Mouse (Mus musculus) kidney, postnatal 4 days (tissue): Measurements from ENCODE around the gene Clrn3.
"Not testable (repeated sequence)": the region's sequence is repeated elsewhere in the genome, so short reads cannot be mapped to it uniquely, and the experiment has no call there.

Experiments used
- DNase-seq, 2 experiments: peaks; one replicate each; pipeline ENCODE4 v3.0.0; 2021; ENCODE audit warnings: mixed read lengths in 2 of 2

Clrn3 gene

GRCm38 (mm10) chr7:135528515-135528914, at the start of gene Clrn3:
Clrn3 (minus strand) TSS chr7:135528654.
- DNase-seq, result no peak

DNA sequence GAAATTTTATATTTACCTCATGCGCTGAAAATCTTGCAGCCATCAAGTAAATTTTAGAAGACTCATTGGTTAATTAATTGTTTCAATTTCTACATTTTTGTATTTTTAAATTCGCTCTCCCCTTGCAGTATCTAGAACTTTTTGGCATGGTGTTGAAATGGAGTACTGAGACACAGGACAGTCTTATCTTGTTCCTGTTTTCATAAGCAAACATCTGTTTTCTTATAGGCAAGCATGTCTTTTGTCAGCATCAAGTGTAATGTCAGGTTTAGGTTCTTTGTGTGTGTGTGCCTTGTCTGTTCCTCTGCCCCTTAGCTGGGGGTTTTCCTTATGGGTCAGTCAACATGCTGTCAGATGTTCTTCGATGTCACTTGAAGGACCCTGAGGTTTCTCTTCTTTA, 47.9 kb upstream of the Clrn3 start:
- no peak for DNase-seq

GRCm38 (mm10) chr7:135575319-135576069, 47.0 kb upstream of the Clrn3 start:
- not testable (repeated sequence) for DNase-seq

DNA sequence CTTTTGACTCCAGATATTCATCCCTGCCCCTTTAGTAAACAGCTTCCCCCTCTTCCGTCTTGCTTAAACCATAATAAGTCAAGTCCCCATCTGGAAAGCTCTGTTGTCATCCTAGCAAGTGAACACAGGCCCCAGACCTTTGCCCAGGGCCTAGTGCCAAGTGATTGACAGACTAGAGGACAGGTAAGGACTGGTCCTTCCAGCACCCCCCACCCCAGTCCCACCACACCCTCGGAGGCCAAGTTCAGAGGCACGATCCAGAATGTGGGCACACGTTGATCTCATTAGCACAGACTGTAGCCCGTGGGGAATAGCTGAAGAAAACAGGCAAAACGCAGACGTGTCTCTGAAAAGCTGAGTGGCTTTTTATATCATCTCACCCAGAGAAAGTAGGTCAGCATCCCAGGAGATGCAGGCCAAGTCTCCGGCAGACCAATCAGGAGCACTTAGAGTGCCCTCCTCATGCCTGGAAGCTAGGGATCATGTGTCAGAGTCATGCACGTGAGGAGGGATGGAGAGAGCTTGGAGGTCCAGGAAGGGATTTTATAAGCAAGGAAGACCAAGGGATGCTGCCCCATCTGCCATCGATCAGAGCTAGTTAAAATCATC, 43.6 kb upstream of the Clrn3 start:
- DNase-seq, result no peak

GRCm38 (mm10) chr7:135571392-135571791, 42.9 kb upstream of the Clrn3 start:
- no peak for DNase-seq

- no peak for DNase-seq
Observed at GRCm38 (mm10) chr7:135568550-135568949, 40.1 kb upstream of the Clrn3 start.

GRCm38 (mm10) chr7:135567582-135567981, 39.1 kb upstream of the Clrn3 start:
- no peak for DNase-seq

- no peak for DNase-seq
Observed at GRCm38 (mm10) chr7:135566013-135566412, 37.6 kb upstream of the Clrn3 start.

- DNase-seq, result no peak
Observed at GRCm38 (mm10) chr7:135564022-135564421, 35.6 kb upstream of the Clrn3 start.

- DNase-seq, result no peak
Observed at GRCm38 (mm10) chr7:135560280-135560679, 31.8 kb upstream of the Clrn3 start.

DNA sequence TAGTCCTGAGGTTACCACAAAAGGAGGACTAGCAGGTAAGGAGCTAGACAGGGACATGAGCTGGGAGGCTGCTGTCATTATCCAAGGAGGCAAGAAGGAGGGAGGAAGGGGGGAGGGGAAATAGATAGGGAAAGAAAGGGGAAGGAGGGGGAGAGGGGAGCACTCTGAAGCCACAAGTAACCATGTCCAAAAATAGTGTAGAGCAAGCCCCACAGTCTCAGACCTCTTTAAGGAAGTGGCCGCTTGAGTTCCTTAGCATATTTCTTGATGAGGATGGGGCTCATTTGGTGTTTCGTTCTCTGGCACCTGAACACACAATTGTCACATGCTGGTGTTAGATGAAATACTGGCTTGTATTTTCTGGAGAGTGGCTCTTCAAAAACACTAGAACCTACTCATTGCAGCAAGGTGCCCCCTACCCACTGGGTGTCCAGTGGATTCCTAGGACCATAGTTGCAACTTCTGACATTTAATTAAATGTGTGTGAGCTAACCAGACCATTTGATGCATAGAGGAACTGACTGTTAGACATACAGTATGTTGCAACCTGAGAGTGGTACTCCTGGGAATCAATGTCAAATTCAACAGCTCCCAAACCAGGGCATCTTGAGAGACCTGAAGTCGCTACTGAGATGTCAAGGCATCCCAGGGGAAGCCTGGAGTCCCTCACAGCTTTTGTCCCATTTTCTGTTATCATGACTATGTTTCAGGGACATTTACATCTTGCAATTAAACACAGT, 28.4 kb upstream of the Clrn3 start:
- DNase-seq, result no peak

- DNase-seq, result no peak
Observed at GRCm38 (mm10) chr7:135553550-135553949, 25.1 kb upstream of the Clrn3 start.

- DNase-seq, result peak in 1 of 2 experiments; percentile 17
Observed at GRCm38 (mm10) chr7:135551547-135551946, 23.1 kb upstream of the Clrn3 start.

GRCm38 (mm10) chr7:135548434-135548833, 20.0 kb upstream of the Clrn3 start:
- no peak for DNase-seq

DNA sequence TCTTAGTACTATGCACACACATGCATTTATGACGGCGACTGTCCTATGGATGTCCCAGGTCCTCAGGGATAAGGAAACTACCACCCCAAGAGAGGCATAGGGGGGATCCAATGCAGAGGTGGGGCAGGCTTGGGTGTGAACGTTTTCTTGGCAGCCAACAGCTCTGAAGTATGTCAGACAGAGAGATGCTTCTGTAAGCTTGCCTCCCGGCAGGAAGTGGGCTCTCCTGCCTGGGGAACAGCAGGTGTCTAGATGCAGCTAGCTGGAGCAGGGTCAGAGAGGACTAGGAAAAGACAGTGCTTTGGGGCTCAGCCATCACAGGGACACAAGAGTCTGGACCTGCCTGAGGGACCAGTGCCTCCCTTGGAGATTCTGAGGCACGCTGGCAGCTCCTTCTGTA, 18.1 kb upstream of the Clrn3 start:
- no peak for DNase-seq

- no peak for DNase-seq
Observed at GRCm38 (mm10) chr7:135545957-135546356, 17.5 kb upstream of the Clrn3 start.

- DNase-seq, result no peak
Observed at GRCm38 (mm10) chr7:135544321-135544720, 15.9 kb upstream of the Clrn3 start.

- DNase-seq, result no peak
Observed at GRCm38 (mm10) chr7:135543033-135543432, 14.6 kb upstream of the Clrn3 start.

GRCm38 (mm10) chr7:135542235-135542634, 13.8 kb upstream of the Clrn3 start:
- no peak for DNase-seq

- DNase-seq, result no peak
Observed at GRCm38 (mm10) chr7:135539429-135539828, 11.0 kb upstream of the Clrn3 start.

- DNase-seq, result peak in 1 of 2 experiments; percentile 46
Observed at GRCm38 (mm10) chr7:135537948-135538741, 9.7 kb upstream of the Clrn3 start.

DNA sequence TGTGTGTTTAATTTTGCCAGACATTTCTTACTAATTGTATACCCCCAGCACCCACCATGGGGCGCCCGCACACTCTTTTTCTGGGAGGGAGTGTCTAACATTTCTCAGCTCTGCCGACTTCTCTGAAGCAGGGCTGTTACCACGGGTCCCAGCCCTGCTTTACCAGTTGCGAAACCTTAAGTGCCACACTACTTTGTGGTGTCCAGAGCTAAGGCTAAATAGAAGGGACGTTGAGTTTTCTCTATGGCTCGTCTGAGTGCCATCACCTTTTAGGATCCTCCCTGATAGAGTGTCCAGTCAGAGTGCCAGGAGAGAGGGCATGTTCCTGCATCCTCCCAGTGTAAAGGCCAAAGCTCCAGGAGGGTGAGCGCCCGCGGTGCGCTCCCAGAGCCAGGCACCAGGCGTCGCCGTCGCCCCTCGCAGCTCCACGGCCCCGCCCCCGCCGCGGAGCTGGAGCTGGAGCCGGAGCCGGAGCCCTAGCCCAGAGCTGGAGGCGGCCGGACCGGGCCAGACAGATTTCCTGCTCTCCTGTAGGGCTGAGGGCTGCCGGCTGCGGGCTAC, 9.0 kb upstream of the Clrn3 start, which contains the start of gene Ptpre:
Ptpre (plus strand) TSS at position 141 of the 561 bp plus-strand sequence.
- peak; percentile 89 to 93 for DNase-seq
